Comparison of ENCODE assay signal across 16 mouse cellular contexts in the genomic region with DNA sequence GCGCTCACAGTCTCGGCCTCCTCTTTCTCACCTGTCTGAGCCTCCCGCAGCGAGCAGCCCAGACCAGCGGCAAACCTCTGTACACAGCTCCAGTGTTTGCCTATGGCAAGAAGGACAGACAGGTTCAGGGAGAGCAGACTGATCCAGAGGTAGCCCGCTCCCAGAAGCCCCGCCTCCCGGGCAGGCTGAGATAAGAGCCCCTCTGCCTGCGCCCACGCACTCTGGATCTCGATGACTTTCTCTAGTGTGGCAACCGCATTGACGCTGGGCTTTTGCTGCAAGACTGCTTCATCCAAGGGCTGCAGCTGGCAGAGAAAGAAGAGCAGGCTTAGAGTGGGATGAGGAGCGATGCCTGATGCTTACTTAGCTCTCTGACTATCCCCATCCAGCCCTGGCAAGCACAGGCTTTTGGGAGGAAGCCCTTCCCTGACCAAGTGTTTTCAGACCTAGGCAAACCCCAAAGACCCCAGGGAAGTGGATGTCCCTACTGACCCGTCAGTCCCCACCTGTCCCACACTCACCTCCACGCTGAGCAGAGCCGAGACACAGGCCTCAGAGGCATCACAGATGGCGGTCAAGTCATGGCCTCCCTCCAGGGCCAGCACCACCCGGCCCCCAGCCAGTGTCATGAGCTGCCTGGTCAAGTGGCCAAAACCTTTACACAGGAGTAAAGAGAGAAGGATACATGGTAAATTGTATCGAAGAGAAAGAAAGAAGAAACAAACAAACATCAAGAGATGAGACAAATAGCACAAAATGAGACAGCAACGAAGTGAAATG. TPM values are rescaled to one million over a fixed set of nuclear protein-coding genes. Genes with fewer than 3 reads are reported as not detected.
DNase-seq lines count a peak whose midpoint lies in the region; ATAC-seq lines count a peak whose summit lies in the region.
"Had no signal": no experiment of that assay in that cellular context is flagged by ENCODE, and none has a peak within 500 bp of the region (broad histone marks: within the 10 kb centered on the region; RNA-seq: fewer than 3 reads in every experiment).

No protein-coding gene starts in this region.

- no peaks in the 10 kb centered on the region for H3K27me3 ChIP-seq in hindbrain, embryonic 11.5 days (ENCODE audit: control insufficient read depth, insufficient read depth, low read length)
- H3K27me3 ChIP-seq: embryonic facial prominence, embryonic 13.5 days; forebrain, embryonic 15.5 days; megakaryocyte, embryonic 14.5 days had no signal

- no peaks in the 10 kb centered on the region for H3K9me3 ChIP-seq in hindbrain, embryonic 11.5 days (ENCODE audit: control insufficient read depth, low read length)
- H3K9me3 ChIP-seq: embryonic facial prominence, embryonic 13.5 days; forebrain, embryonic 15.5 days; megakaryocyte, embryonic 14.5 days had no signal

- H3K27ac ChIP-seq in hindbrain, embryonic 11.5 days (ENCODE audit: low read depth, low read length): no peak overlapping the region
- H3K27ac ChIP-seq: embryonic facial prominence, embryonic 13.5 days; forebrain, embryonic 15.5 days; heart, adult 2 months had no signal

- H3K4me1 ChIP-seq in hindbrain, embryonic 11.5 days (replicated peaks; ENCODE audit: control insufficient read depth, insufficient read depth, low read length): no peaks in the 10 kb centered on the region
- H3K4me1 ChIP-seq: forebrain, embryonic 15.5 days had no signal

- WGBS in hindbrain, embryonic 11.5 days: 85% methylated on average over 21 of the region's 21 CpGs

- H3K9ac ChIP-seq in hindbrain, embryonic 11.5 days (ENCODE audit: low read depth, low read length): no peak overlapping the region
- H3K9ac ChIP-seq: embryonic facial prominence, embryonic 13.5 days; forebrain, embryonic 15.5 days had no signal

- no peak overlapping the region for H3K4me3 ChIP-seq in hindbrain, embryonic 11.5 days (ENCODE audit: low read depth, low read length)
- H3K4me3 ChIP-seq: embryonic facial prominence, embryonic 13.5 days; forebrain, embryonic 15.5 days; heart, adult 2 months had no signal

- H3K4me2 ChIP-seq in hindbrain, embryonic 11.5 days (replicated peaks; ENCODE audit: low read depth, low read length): no peak overlapping the region
- H3K4me2 ChIP-seq: embryonic facial prominence, embryonic 13.5 days; forebrain, embryonic 15.5 days had no signal

- peak; percentile 18 for DNase-seq in cerebellum, adult 8-10 months
- no peak for DNase-seq in cerebellum, postnatal 10 days
- peak; percentile 60 to 65 for DNase-seq in layer of hippocampus, adult 18-20 months (ENCODE audit: low spot score in 2 of 2)
- DNase-seq in layer of hippocampus, postnatal 25 days (ENCODE audit: extremely low spot score in 1 of 2, low spot score in 1 of 2): no peak
- DNase-seq in urinary bladder, adult 2 months (ENCODE audit: low spot score): peak; percentile 20
- DNase-seq in urinary bladder, adult 18-20 months (ENCODE audit: low spot score in 2 of 2): no peak
- no peak for DNase-seq in ovary, postnatal 10 days (ENCODE audit: low spot score)
- DNase-seq in hindbrain, embryonic 11.5 days (ENCODE audit: low spot score): no peak
- DNase-seq: kidney, adult 2 months; thymus, postnatal 14 days had no signal

- no peak for ATAC-seq in hindbrain, embryonic 11.5 days (ENCODE audit: low FRiP score)
- ATAC-seq: forebrain, embryonic 15.5 days had no signal

- H3K36me3 ChIP-seq in hindbrain, embryonic 11.5 days (ENCODE audit: control insufficient read depth, insufficient read depth, low read length): peaks cover 6% of the 10 kb centered on the region; the same call in 1 of the 2 replicates

RNA-seq across cellular contexts. Expression of a gene that starts 6.8 kb away (rescaled TPM):
- 10 to 100 TPM; 61.0 to 65.1 TPM for total RNA-seq in layer of hippocampus, adult 18-20 months (2021)
- total RNA-seq in layer of hippocampus, postnatal 25 days (2021): 10 to 100 TPM; 53.5 to 58.2 TPM
- polyA plus RNA-seq in urinary bladder, adult 2 months (2012; rRNA removed): 73.3 and 80.1 TPM in 2 replicates
- 28.8 and 31.9 TPM in 2 replicates for polyA plus RNA-seq in hindbrain, embryonic 11.5 days (2014; fragmentation: Nextera tagmentation; extraction: Ambion mirVana)

RNA-seq across cellular contexts. Expression of a gene that starts 11.1 kb away (rescaled TPM):
- total RNA-seq in layer of hippocampus, adult 18-20 months (2021): 10 to 100 TPM; 59.3 to 59.4 TPM
- 10 to 100 TPM; 62.0 to 62.7 TPM for total RNA-seq in layer of hippocampus, postnatal 25 days (2021)
- polyA plus RNA-seq in urinary bladder, adult 2 months (2012; rRNA removed): 29.9 and 32.4 TPM in 2 replicates
- polyA plus RNA-seq in hindbrain, embryonic 11.5 days (2014; fragmentation: Nextera tagmentation; extraction: Ambion mirVana): 76.0 and 80.1 TPM in 2 replicates

RNA-seq across cellular contexts. Expression of a gene that starts 33.8 kb away (rescaled TPM):
- 100 to 1,000 TPM; 258 to 266 TPM for total RNA-seq in layer of hippocampus, adult 18-20 months (2021)
- 100 to 1,000 TPM; 218 to 242 TPM for total RNA-seq in layer of hippocampus, postnatal 25 days (2021)
- 58.1 and 75.4 TPM in 2 replicates for polyA plus RNA-seq in urinary bladder, adult 2 months (2012; rRNA removed)
- polyA plus RNA-seq in hindbrain, embryonic 11.5 days (2014; fragmentation: Nextera tagmentation; extraction: Ambion mirVana): 32.2 and 36.6 TPM in 2 replicates

RNA-seq across cellular contexts. Expression of a gene that starts 40.0 kb away (rescaled TPM):
- 10 to 100 TPM; 25.0 to 27.2 TPM for total RNA-seq in layer of hippocampus, adult 18-20 months (2021)
- total RNA-seq in layer of hippocampus, postnatal 25 days (2021): 10 to 100 TPM; 24.2 to 30.3 TPM
- 15.0 and 17.4 TPM in 2 replicates for polyA plus RNA-seq in urinary bladder, adult 2 months (2012; rRNA removed)
- 33.2 and 34.4 TPM in 2 replicates for polyA plus RNA-seq in hindbrain, embryonic 11.5 days (2014; fragmentation: Nextera tagmentation; extraction: Ambion mirVana)

RNA-seq across cellular contexts. Expression of a gene that starts 50.9 kb away (rescaled TPM):
- not detected for total RNA-seq in layer of hippocampus, adult 18-20 months (2021)
- total RNA-seq in layer of hippocampus, postnatal 25 days (2021): not detected
- polyA plus RNA-seq in urinary bladder, adult 2 months (2012; rRNA removed): 0.07 and 0.15 TPM in 2 replicates
- polyA plus RNA-seq in hindbrain, embryonic 11.5 days (2014; fragmentation: Nextera tagmentation; extraction: Ambion mirVana): 0.14 TPM in 1 of 2 replicates, not detected in the other
- total RNA-seq: heart, adult 2 months; left cerebral cortex, postnatal 14 days had no signal
- polyA plus RNA-seq: embryonic facial prominence, embryonic 13.5 days; neural tube, embryonic 11.5 days had no signal

Comparison
In these comparisons a context has a peak if more than half of its experiments do, and no peak if none do; other contexts are left out.
1. DNase-seq: peak in cerebellum, adult 8-10 months (single experiment), layer of hippocampus, adult 18-20 months (2 of 2) and urinary bladder, adult 2 months (single experiment); none in cerebellum, postnatal 10 days (0 of 2), layer of hippocampus, postnatal 25 days (0 of 2), urinary bladder, adult 18-20 months (0 of 2), ovary, postnatal 10 days (single experiment) and hindbrain, embryonic 11.5 days (single experiment).